Mouse (Mus musculus): ENCODE measurements around the gene Otulinl.
A peak's percentile ranks its signal among the peaks of the same experiment; 100 is the strongest.

The Otulinl gene

DNA sequence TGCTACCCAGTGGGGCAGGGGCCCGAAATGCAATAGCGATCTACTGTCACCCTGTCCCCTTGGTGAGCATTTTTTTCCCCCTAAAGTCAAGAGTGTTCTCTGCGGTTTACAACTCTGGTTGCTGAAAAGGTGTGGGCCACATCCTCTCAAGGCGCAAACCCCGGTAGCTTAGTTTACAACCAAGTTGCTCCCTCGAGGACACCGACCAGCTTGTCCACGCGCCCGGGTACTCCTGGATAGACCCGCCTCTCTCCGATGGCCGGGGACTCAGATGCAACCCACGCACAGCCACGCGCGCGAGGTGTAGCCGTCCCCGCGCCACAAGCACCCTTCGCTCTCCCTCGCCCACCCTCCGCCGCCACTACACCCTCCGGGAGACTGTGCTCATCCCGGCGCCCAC lies 382 bp downstream of the Otulinl start:
- DNase-seq (ENCODE audit: low read depth), result no peak

DNA sequence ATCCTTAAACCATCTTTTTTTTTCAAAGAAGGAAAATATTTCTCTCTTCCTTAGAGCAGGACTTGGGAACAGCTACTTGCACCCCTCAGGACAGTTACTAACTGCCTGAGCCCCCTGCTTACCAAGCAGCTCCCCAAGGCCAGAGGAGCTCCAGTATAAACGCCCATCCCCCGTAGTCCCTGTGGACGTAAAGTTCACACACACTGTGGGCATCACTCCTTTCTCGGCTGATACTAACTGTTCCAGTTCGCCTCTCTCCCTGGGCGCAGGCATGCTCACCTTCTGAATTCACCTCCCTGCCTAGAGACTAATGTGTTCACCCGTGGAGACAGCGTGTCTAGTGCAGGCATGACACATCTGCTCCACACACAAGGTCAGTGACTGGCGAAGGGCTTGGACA lies 2.9 kb downstream of the Otulinl start:
- no peak for DNase-seq (ENCODE audit: low read depth)

DNA sequence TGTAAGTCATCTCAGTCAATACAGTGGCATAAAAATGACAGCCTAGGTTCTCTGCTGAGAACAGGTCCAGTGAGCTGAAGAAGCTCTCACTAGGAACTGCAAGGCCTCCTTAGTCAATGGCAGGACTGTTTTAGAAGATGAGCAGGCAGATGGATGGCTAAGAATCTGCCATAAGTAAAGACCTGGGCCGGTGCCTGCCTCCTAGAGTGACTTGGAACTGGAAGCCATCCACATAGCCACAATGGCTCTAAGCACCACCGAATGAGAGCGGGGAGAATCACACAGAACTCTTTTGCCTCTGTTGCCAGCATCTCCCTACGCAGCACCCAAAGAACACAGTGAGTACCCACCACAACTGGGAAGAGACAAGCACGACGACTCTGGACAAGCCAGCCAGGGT lies 3.6 kb downstream of the Otulinl start:
- DNase-seq (ENCODE audit: low read depth), result no peak

- DNase-seq (ENCODE audit: low read depth), result no peak
Measured at GRCm38 (mm10) chr15:27676211-27676610, 5.2 kb downstream of the Otulinl start.

DNA sequence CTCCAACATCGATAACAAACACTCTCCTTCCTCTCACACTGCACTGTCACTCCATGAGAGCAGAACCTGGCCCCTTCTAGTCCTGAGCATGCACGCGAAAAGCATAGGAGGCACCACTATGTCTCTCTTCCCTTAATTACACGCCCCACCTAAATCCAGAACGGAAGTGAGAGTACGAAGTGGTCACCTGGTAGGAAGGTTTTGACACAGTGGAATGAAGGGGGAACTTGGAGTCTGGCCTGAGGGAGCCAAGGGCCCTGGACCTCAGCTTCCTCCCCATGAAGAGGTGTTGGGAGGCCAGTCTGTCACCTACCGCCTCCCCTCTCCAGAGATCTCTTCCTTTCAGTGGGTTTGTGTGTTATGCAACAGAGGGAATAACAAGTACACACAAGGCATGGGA lies 6.3 kb downstream of the Otulinl start:
- no peak for DNase-seq (ENCODE audit: low read depth)

GRCm38 (mm10) chr15:27674041-27674440 lies 7.3 kb downstream of the Otulinl start:
- no peak for DNase-seq (ENCODE audit: low read depth)

DNA sequence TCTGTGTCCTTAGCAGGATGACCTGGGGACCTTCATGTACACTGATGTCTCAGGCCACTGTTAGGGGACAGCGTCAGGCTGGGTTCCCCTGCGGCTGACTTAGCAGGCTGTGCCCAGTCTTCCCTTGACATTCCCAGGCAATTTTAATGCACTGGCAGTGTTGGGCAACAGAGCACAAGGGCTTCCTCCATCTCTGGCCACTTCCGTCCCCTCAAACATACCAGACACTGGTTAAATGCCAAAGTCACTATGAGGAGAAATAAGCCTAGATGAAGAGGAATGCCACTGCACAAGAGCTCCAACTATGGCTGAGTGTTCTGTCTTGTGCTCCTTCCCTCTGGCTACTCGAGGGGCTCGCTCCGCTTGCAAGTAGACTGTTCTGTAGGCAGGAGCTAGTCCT lies 8.2 kb downstream of the Otulinl start:
- DNase-seq (ENCODE audit: low read depth), result no peak

DNA sequence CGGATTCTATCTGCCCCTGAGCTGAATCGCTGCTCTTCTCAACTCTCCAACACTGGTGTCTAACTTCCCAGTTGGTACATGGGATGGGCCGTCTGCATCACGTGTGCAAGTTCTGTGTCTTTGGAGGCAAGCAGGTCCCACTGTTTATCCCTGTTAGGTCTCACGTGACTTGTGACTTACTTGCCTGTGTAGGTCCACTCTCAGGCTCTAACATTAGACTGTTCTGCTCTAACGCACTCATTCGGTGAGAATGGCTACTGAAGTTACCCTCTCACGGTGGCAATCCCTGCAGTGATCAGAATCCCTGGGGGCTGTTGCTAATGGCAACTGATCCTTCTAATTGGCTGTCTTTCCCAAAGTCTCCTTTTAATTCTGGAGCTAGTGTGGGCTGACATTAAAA lies 9.1 kb downstream of the Otulinl start:
- DNase-seq (ENCODE audit: low read depth), result no peak

DNA sequence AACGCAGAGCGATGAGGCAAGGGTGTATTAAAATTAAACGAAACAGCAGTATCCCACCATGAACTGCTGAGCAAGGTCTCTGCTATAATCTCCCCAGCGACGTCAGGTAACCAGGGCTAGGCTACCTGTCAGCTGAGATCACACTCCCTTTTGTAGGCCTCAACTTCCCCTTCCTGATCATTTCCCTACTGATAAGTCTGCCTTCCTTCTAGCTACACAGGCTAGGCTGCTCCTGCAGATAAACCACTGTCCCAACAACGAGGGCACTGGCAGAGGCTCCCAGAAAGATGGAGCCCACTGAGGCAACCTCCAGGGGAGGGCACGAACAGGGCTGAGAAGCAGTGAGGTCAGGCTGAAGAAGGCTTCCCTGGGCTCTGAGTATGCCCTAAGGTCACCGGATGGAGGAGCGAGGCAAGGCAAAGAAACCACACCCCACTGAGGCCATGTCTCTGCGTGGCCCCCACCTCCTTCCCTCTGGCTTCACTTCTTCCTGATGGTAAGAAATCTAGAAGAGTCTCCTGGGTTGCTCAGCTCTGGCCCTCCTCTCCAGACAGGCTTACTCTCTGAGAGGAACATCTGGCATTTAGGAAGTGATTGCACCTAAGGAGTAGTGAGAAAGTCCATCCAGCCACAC lies 9.7 kb downstream of the Otulinl start:
- no peak for DNase-seq (ENCODE audit: low read depth)

- no peak for DNase-seq (ENCODE audit: low read depth)
Measured at GRCm38 (mm10) chr15:27670708-27671107, 10.7 kb downstream of the Otulinl start.

DNA sequence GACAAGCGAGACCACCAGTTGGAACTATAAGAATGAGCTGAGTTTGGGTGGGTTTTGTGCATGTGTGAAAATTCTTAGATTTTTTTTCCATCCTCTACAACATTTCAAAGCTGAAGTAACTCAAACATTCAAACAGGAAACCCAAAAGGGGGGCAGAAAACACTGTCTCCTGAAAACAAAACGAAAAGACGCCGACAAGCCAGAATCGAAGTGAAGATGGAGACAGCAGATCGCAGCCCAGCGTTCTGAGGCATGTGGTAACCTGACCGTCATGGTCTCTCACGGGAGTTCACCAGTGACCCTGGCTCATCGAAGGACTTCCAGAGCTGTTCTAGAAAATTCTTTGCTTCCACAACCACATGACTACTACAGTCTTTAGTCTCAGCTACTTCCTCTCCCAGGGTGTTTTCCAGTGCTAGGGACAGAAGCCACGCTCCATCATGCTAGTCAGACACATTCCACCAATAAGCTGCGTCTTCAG lies 11.4 kb downstream of the Otulinl start:
- DNase-seq (ENCODE audit: low read depth), result no peak

- no peak for DNase-seq (ENCODE audit: low read depth)
Measured at GRCm38 (mm10) chr15:27669276-27669675, 12.1 kb downstream of the Otulinl start.

DNA sequence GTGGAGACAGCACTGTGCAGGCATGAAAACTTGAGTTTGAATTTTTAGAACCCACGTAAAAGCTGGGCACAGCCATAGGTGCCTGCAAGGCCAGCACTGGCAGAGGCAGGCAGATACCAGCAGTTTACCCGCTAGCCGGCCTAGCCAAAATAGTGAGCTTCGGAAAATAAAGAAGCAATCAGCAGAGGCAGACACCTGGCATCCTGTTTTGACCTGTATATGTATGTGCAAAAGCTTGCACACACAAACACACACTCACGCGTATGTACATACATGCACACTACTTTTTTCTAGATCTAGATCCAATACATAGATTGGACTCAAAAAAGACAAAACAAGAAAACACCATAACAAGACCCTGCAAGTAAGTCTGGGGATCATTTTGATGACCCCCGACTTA lies 12.8 kb downstream of the Otulinl start:
- no peak for DNase-seq (ENCODE audit: low read depth)

GRCm38 (mm10) chr15:27668001-27668461 lies 13.3 kb downstream of the Otulinl start:
- no peak for DNase-seq (ENCODE audit: low read depth)

GRCm38 (mm10) chr15:27666911-27667539 lies 14.4 kb downstream of the Otulinl start:
- no peak for DNase-seq (ENCODE audit: low read depth)

GRCm38 (mm10) chr15:27665392-27665911 lies 15.9 kb downstream of the Otulinl start:
- no peak for DNase-seq (ENCODE audit: low read depth)

DNA sequence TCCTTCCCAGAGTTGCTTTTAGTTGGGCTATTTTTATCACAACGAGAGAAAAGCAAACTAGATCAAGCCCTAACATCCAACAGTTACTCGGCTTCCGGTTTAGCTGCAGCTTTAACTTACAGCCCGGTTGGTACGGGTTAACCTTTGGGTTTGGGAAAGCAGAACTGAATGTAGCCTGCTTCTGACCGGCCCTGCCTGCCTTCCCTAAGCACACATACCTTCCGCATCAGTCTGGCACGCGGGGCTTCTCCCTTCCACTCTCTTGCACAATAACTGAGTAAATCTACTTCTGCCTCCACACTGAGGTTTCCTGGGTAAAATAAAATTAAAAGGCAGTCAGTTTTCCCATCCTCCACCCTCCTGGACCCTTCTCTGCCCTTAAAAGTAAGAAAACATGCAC lies 17.3 kb downstream of the Otulinl start:
- peak; percentile 19 for DNase-seq (ENCODE audit: low read depth)

DNA sequence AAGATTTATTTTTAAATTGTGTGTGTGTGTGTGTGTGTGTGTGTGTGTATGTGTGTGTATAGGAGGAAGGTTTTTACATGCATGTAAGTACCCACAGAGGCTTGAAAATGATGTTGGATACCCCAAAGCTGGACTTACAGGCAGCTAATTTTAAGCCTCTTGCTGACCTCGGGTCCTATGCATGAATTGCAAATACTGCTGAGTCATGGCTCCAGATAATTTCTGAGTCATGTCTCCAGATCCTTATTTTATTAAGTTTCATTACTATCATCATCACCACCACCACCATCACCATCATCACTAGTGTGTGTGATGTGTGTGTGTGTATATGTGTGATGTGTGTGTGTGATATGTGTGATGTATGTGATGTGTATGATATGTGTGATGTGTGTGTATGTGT lies 18.7 kb downstream of the Otulinl start:
- DNase-seq (ENCODE audit: low read depth), result peak; percentile 54

GRCm38 (mm10) chr15:27661696-27662095 lies 19.7 kb downstream of the Otulinl start:
- no peak for DNase-seq (ENCODE audit: low read depth)

DNA sequence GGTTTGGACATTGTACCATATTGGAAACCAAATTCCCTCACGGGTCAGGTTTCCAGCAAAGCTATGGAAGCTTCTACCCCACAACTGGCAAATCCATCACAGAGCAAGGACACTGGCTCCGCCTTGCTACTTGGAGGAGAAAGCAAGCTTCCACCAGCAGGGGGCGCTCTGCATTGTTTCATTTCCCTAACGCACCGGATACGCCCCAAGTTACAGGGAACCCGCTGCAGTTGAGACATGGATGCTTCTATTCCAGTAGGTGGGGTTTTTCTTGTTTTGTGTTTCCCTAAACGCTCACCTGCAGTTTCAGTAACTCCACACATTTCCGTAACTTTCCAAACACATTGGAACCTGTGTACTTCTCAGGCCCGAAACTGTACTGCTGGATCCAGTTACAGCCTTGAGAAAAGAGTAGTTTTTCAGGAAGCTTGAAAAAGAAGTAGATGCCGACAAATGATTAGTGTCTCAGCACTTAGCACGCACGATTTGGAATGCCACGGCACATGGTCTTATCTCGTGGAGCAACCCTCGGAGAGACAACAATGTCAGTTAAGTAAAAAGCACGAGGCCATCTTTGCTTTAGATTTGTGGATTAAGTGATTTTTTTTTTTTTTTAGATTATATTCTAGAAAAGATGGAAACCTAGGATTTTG lies 21.7 kb downstream of the Otulinl start:
- DNase-seq (ENCODE audit: low read depth), result peak; percentile 76

DNA sequence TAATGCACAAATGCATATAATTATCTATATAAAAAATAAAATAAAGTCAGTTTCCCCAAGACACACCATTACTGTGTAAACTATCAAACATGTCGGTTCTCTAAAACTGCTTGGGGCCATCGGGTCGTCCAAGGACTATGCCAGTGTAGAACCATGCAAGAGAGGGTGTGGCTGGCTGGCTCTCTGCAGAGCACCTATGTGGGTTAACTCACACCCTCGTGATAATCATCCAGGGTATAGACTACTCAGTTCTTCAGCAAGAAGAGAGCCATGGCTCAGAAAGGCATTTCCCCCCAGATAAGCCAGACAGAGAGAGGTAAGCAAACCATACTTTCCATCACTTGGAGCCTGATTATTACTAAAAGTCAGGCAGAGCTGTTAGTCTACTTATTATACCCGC lies 22.2 kb downstream of the Otulinl start:
- DNase-seq (ENCODE audit: low read depth), result no peak

DNA sequence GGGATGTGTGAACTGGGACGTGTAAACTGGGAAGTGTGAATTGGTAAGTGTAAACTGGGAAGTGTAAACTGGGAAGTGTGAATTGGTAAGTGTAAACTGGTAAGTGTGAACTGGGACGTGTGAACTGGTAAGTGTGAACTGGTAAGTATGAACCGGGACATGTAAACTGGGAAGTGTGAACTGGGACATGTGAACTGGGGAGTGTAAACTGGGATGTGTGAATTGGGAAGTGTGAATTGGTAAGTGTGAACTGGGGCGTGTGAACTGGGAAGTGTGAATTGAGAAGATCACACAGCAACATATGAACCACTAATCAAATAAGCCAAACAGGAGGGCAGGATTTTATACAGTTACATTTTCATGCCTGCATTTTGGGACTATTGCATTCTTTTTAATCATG lies 23.0 kb downstream of the Otulinl start:
- no peak for DNase-seq (ENCODE audit: low read depth)

DNA sequence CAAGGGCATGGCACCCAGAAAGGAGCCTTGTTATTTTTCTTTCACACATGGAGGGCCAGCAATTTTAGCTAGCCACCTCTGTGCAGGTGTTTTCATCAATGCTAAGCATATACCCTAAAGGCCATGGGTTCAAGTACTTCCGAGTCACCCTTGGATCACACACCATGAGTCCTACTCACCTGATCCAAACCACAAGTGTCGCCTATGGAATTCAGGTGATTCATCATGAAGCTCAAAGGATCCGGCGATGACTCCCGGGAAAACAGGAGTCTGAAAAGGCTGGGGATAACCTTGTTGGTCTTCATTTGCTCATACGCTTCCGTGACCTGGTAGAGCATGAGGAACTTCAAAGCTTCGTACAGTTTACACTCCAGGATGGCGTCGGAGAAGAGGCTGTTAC lies 23.5 kb downstream of the Otulinl start:
- DNase-seq (ENCODE audit: low read depth), result no peak

Measured in NIH3T3 (cell line).